Mouse (Mus musculus): ENCODE results near the gene Zfp14. TPM values are rescaled to one million over a fixed set of nuclear protein-coding genes. Genes with fewer than 3 reads are reported as not detected.
A peak's percentile ranks its signal among the peaks of the same experiment; 100 is the strongest.

Gene Zfp14
- polyA plus RNA-seq, 1 experiment from 2014 or later, result 5.7 TPM

DNA sequence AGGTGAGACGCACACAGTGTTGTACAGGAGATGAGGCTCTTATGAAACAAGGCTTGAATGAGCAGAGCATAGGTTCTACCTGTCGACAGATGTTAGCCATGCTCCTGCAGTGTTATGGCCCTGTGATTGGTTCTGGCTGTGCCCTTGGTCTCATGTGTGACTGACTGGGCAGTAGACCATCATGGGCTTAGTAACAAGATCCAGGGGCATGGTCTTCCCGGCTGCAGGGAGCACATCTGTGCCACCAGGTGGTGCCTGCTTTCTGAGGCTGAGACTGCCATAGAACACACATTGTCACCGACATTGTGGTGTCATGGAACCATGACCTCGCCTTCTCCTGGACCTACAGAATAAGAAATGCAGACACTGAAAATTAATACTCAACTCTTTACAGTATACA, 25.8 kb downstream of the Zfp14 start:
- Histone ChIP-seq H3K4me1 (0 out of 2 replicates have a peak, but pooled peaks cover 6% of the 10 kb centered on the region), H3K27ac (no peak overlapping the region), H3K27me3 (no peaks in the 10 kb centered on the region), H3K36me3 (peaks cover 60% of the 10 kb centered on the region), H3K4me3 (no peak overlapping the region), H3K9me3 (no peaks in the 10 kb centered on the region), H3K4me2 (replicated peaks) (no peak overlapping the region), H3K9ac (no peak overlapping the region)
- no peak for ATAC-seq (ENCODE audit: insufficient number of reproducible peaks, insufficient read depth, low FRiP score, low TSS enrichment)
- WGBS, result 82% methylated on average over 5 of the region's 5 CpGs

DNA sequence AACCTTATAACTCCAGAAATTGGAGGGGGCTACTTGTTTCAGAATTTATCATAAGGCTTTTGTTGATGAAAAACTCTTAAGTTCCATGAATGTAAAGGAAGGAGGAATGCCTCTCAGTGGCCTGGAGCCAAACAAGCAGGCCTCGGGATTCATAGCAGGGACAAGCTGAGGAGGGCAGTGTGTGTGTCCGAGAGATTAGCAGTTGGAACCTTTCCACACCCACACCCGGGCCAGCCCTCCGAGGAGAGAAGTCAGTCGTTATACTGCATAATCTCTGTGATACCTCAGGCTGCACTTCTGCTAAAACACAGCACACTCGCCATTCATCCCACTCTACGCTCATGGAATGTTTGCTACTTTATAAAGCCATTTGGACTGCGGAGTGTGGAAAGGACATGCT, 27.4 kb downstream of the Zfp14 start:
- Histone ChIP-seq H3K4me1 (0 out of 2 replicates have a peak, but pooled peaks cover 6% of the 10 kb centered on the region), H3K36me3 (peaks cover 72% of the 10 kb centered on the region), H3K9ac (no peak overlapping the region), H3K9me3 (no peaks in the 10 kb centered on the region), H3K4me2 (replicated peaks) (no peak overlapping the region), H3K4me3 (no peak overlapping the region), H3K27ac (no peak overlapping the region), H3K27me3 (no peaks in the 10 kb centered on the region)
- WGBS, result 92% methylated on average over 8 of the region's 8 CpGs
- ATAC-seq (ENCODE audit: insufficient number of reproducible peaks, insufficient read depth, low FRiP score, low TSS enrichment), result no peak

DNA sequence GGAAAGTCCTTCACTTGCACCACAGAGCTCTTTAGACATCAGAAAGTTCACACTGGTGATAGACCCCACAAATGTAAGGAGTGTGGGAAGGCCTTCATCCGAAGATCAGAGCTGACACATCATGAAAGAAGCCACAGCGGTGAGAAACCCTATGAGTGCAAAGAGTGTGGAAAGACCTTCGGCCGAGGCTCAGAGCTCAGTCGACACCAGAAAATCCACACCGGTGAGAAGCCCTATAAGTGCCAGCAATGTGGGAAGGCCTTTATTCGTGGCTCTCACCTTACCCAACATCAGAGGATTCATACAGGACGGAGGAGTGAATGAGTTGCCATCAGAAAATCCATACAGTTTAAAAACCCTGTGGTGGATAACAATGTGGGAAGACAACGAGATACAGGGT, 27.9 kb downstream of the Zfp14 start:
- Histone ChIP-seq H3K36me3 (peaks cover 77% of the 10 kb centered on the region), H3K27me3 (no peaks in the 10 kb centered on the region), H3K4me1 (0 out of 2 replicates have a peak, but pooled peaks cover 6% of the 10 kb centered on the region), H3K9ac (no peak overlapping the region), H3K4me3 (no peak overlapping the region), H3K27ac (no peak overlapping the region), H3K4me2 (replicated peaks) (no peak overlapping the region), H3K9me3 (no peaks in the 10 kb centered on the region)
- 94% methylated on average over 9 of the region's 9 CpGs for WGBS
- no peak for ATAC-seq (ENCODE audit: insufficient number of reproducible peaks, insufficient read depth, low FRiP score, low TSS enrichment)

GRCm38 (mm10) chr7:30019543-30019942, 31.6 kb downstream of the Zfp14 start:
- Histone ChIP-seq H3K4me2 (replicated peaks) (no peak overlapping the region), H3K36me3 (peaks cover 88% of the 10 kb centered on the region), H3K27ac (no peak overlapping the region), H3K9ac (no peak overlapping the region), H3K4me1 (no peaks in the 10 kb centered on the region), H3K27me3 (no peaks in the 10 kb centered on the region), H3K9me3 (no peaks in the 10 kb centered on the region), H3K4me3 (no peak overlapping the region)
- ATAC-seq (ENCODE audit: insufficient number of reproducible peaks, insufficient read depth, low FRiP score, low TSS enrichment), result no peak
- WGBS, result 92% methylated on average over 2 of the region's 2 CpGs

DNA sequence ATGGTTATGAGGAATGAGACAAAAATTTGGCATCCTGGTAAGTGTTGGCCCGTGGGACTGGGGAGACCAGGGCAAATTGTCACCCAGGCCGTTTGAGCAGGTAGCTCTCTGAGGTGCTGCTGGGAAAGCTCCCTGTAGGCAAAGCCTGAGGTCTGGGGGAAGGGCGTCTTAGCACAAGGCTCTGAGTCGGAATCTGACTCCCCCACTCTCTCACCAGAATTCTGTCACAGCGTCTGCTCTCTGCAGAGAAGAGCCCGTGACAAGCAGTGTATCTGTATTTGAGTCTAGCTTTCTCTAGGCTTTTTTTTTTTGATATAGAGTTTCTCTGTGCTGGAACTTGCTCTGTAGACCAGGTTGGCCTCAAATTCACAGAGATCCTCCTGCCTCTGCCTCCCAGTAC, 34.0 kb downstream of the Zfp14 start:
- Histone ChIP-seq H3K27ac (no peak overlapping the region), H3K4me1 (no peaks in the 10 kb centered on the region), H3K9ac (no peak overlapping the region), H3K36me3 (peaks cover 82% of the 10 kb centered on the region), H3K9me3 (no peaks in the 10 kb centered on the region), H3K27me3 (no peaks in the 10 kb centered on the region), H3K4me3 (no peak overlapping the region), H3K4me2 (replicated peaks) (no peak overlapping the region)
- ATAC-seq (ENCODE audit: insufficient number of reproducible peaks, insufficient read depth, low FRiP score, low TSS enrichment), result no peak
- WGBS, result 93% methylated on average over 6 of the region's 6 CpGs

GRCm38 (mm10) chr7:30012956-30013363, 38.2 kb downstream of the Zfp14 start:
- Histone ChIP-seq H3K4me1 (peaks cover 26% of the 10 kb centered on the region), H3K9me3 (no peaks in the 10 kb centered on the region), H3K36me3 (peaks cover 49% of the 10 kb centered on the region), H3K4me2 (replicated peaks) (no peak overlapping the region), H3K4me3 (no peak overlapping the region), H3K27me3 (no peaks in the 10 kb centered on the region), H3K9ac (no peak overlapping the region), H3K27ac (no peak overlapping the region)
- WGBS, result 84% methylated on average over 4 of the region's 4 CpGs
- ATAC-seq (ENCODE audit: insufficient number of reproducible peaks, insufficient read depth, low FRiP score, low TSS enrichment), result no peak

DNA sequence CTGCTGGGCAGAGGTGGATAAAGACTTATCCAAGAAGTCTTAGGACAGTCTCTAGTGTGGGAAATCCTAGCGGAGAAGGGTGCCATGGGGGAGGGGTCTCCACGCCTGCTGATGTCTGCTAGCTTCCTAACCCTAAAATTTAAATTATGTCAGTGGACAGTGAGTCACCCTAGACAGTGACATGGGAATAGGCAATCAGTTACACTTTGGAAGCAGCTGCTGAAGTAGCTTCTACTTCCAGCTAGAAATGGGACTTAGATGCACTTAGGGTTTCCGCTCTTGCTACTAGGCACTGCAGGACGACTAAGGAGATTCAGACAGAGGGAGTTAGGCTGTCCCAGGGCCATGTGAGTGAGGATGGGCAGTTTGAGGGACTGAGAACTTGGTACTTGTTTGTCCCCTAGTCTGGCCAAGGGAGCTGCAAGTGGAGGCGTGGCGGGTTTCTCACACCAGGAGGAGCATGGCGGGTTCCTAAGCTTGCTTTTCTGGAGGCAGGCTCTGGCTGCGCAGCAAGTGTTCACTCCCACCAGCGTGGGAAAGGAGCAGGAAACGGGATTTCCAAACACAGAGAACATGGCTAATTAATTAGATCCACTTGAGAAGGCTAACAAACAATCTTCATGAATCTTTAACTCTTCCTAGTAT, 40.5 kb downstream of the Zfp14 start:
- no peaks in the 10 kb centered on the region for H3K9me3 ChIP-seq
- peak overlapping the region; percentile 59 for H3K27ac ChIP-seq
- ATAC-seq (ENCODE audit: insufficient number of reproducible peaks, insufficient read depth, low FRiP score, low TSS enrichment), result no peak
- H3K4me2 ChIP-seq (replicated peaks), result no peak overlapping the region
- peaks cover 35% of the 10 kb centered on the region for H3K4me1 ChIP-seq
- H3K4me3 ChIP-seq, result no peak overlapping the region
- WGBS, result 74% methylated on average over 10 of the region's 10 CpGs
- peaks cover 36% of the 10 kb centered on the region for H3K36me3 ChIP-seq
- H3K27me3 ChIP-seq, result no peaks in the 10 kb centered on the region
- no peak overlapping the region for H3K9ac ChIP-seq

GRCm38 (mm10) chr7:30009321-30010085, 41.7 kb downstream of the Zfp14 start:
- no peak overlapping the region for H3K4me2 ChIP-seq (replicated peaks)
- peak overlapping the region; percentile 59 for H3K27ac ChIP-seq
- peaks cover 35% of the 10 kb centered on the region for H3K4me1 ChIP-seq
- no peak overlapping the region for H3K4me3 ChIP-seq
- no peaks in the 10 kb centered on the region for H3K27me3 ChIP-seq
- H3K36me3 ChIP-seq, result peaks cover 33% of the 10 kb centered on the region
- H3K9ac ChIP-seq, result no peak overlapping the region
- 73% methylated on average over 21 of the region's 21 CpGs for WGBS
- peak; percentile 17; the same call in 1 of the 2 replicates for ATAC-seq (ENCODE audit: insufficient number of reproducible peaks, insufficient read depth, low FRiP score, low TSS enrichment)
- no peaks in the 10 kb centered on the region for H3K9me3 ChIP-seq

DNA sequence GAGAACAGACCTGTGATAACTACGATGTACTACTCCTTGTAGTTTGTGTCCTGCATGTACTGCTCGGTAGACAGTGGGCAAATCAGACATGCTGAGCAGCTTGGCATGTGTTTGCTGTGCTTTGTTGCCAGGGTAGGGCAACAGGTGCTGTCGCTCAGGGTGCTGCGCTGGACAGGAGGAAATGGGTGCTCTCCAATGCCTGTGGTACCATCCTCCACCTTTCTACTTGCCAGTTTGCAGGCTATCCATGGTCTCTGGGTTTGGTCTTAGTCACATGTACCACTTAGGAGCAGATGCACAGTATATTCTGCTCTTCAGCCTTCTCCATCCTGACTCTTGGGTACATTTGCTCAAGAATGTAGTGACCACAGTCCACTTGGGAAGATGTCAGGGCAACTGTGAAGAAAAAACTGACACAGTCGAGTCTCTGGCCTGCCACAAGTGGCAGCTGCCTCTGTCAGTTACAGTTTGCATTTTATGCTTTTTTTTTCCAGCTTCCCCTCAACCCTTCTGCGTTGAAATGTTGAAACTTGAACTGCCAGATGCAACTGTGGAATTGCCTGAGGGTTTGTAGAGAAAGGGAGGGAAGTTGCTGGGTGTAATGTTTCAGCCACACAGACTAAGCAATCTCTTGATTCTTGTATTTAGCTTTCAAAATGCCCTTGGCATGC, 43.0 kb downstream of the Zfp14 start:
- Histone ChIP-seq H3K27me3 (no peaks in the 10 kb centered on the region), H3K36me3 (peaks cover 26% of the 10 kb centered on the region), H3K9me3 (no peaks in the 10 kb centered on the region), H3K4me3 (no peak overlapping the region), H3K27ac (peak overlapping the region; percentile 88), H3K4me2 (replicated peaks) (no peak overlapping the region), H3K9ac (no peak overlapping the region), H3K4me1 (peaks cover 35% of the 10 kb centered on the region)
- ATAC-seq (ENCODE audit: insufficient number of reproducible peaks, insufficient read depth, low FRiP score, low TSS enrichment), result no peak; the same call in 1 of the 2 replicates
- 59% methylated on average over 6 of the region's 6 CpGs for WGBS

DNA sequence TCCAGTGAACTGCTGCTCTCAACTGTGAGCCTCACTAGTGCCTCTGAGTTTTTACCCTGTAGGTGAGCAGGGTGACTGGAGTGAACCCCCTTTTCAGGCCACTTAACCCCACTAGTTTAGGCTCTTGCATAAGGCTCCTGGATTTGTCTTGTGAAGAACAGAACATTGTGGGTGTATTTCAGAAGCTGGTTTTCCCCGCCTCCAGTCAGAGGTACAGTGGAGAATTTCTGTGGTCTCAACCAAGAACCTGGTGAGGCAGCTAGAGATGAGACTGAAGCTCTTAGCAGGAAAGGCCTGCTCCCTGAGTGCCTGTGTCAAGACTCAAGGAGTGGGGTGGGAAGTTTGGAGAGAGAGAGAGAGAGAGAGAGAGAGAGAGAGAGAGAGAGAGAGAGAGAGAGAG, 43.6 kb downstream of the Zfp14 start:
- Histone ChIP-seq H3K27me3 (no peaks in the 10 kb centered on the region), H3K4me2 (replicated peaks) (no peak overlapping the region), H3K27ac (peak overlapping the region; percentile 88), H3K9me3 (no peaks in the 10 kb centered on the region), H3K4me1 (peaks cover 35% of the 10 kb centered on the region), H3K4me3 (no peak overlapping the region), H3K36me3 (peaks cover 26% of the 10 kb centered on the region), H3K9ac (no peak overlapping the region)
- WGBS, result 91% methylated on average over 1 of the region's 1 CpGs
- no peak for ATAC-seq (ENCODE audit: insufficient number of reproducible peaks, insufficient read depth, low FRiP score, low TSS enrichment)

GRCm38 (mm10) chr7:30000601-30001000, 50.6 kb downstream of the Zfp14 start:
- H3K9ac ChIP-seq, result no peak overlapping the region

DNA sequence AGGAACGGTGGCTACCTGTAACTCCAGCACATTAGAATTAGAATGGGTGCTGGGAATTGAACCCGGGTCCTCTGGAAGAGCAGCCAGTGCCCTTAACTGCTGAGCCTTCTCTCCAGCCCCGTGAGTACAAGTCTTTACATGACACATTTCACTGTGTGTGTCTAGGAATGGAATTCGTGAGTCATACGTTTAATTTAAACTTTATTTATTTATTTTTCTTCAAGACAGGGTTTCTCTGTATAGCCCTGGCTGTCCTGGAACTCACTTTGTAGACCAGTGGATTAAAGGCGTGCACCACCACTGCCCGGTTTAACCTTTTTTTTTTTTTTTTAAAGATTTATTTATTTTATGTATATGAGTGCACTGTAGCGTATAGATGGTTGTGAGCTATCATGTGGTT, 56.0 kb downstream of the Zfp14 start:
- ATAC-seq (ENCODE audit: insufficient number of reproducible peaks, insufficient read depth, low FRiP score, low TSS enrichment), result no peak
- Histone ChIP-seq H3K9me3 (no peaks in the 10 kb centered on the region), H3K4me3 (no peak overlapping the region), H3K36me3 (peaks cover 84% of the 10 kb centered on the region), H3K9ac (no peak overlapping the region), H3K4me2 (replicated peaks) (no peak overlapping the region), H3K27ac (no peak overlapping the region), H3K4me1 (no peaks in the 10 kb centered on the region), H3K27me3 (no peaks in the 10 kb centered on the region)
- 91% methylated on average over 8 of the region's 8 CpGs for WGBS

More at GRCm38 (mm10) chr7:30000601-30001000, 50.6 kb downstream of the Zfp14 start:
- H3K36me3 ChIP-seq, result peaks cover 70% of the 10 kb centered on the region
- no peak overlapping the region for H3K4me3 ChIP-seq
- no peaks in the 10 kb centered on the region for H3K9me3 ChIP-seq
- ATAC-seq (ENCODE audit: insufficient number of reproducible peaks, insufficient read depth, low FRiP score, low TSS enrichment), result no peak
- H3K27me3 ChIP-seq, result no peaks in the 10 kb centered on the region
- H3K4me1 ChIP-seq, result no peaks in the 10 kb centered on the region
- H3K27ac ChIP-seq, result no peak overlapping the region
- no peak overlapping the region for H3K4me2 ChIP-seq (replicated peaks)
- 90% methylated on average over 5 of the region's 5 CpGs for WGBS
